Mouse (Mus musculus) frontal cortex, postnatal 14 days (tissue): ENCODE results near the gene Phlpp1.

Source experiments
- DNase-seq, 2 experiments: peaks; one replicate each; pipeline ENCODE4 v3.0.0; 2022; ENCODE audit warnings: low spot score in 2 of 2

Phlpp1 gene

DNA sequence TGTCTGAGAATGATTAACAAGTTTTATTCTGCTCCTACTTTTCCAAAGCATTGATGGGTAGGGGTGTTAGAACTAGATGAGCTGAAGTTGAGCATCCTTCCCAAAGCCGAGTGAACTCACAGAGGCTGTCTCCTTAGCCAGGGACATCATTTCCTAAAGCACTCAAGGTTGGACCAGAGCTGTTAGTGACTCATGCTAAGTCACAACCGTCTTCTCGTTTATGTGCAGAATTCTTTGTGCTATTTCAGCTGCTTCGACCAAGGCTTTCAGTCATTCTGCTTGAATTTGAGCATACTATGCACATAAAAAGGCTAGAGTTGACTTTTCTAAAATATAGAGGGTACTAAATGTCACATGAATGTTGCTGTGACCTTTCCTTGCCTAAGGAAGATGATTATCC, 142.9 kb downstream of the Phlpp1 start:
- no peak for DNase-seq

DNA sequence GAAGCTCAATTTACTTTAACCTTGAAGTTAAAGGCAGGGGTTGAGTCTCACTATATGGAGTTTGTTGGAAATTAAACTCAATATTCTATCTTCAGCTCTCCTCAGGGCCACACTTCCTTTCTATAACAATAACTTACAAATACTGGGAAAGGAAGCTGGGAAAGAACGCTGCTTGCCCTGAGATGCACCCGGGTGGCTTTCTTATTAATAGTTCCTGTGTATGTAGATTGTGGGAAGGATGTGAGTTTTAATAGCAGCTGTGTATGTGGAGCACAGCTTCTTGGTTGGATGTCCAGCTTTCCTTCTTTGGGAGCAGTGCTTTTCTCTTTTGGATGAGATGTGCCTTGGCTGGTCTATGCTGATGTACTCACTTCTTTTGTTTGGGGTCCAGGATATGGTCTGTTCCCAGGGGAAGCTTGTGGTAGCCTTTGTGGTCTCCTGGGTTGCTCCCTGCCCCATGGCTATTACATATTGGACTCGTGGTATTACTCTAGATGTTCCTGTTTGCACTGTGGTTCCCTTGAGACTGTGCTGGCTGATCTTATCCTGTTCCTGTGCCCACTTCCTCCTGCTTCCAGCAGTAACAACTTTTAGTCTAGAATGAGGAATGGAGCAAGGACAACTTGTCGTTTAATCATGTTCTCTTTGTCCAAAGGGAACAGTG, 145.2 kb downstream of the Phlpp1 start:
- DNase-seq, result no peak

GRCm38 (mm10) chr1:106318341-106318740, 146.8 kb downstream of the Phlpp1 start:
- DNase-seq, result no peak

GRCm38 (mm10) chr1:106320583-106320982, 149.0 kb downstream of the Phlpp1 start:
- DNase-seq, result no peak

- DNase-seq, result no peak
Measured at GRCm38 (mm10) chr1:106321432-106322126, 150.0 kb downstream of the Phlpp1 start.

GRCm38 (mm10) chr1:106326691-106327090, 155.1 kb downstream of the Phlpp1 start:
- DNase-seq, result no peak

DNA sequence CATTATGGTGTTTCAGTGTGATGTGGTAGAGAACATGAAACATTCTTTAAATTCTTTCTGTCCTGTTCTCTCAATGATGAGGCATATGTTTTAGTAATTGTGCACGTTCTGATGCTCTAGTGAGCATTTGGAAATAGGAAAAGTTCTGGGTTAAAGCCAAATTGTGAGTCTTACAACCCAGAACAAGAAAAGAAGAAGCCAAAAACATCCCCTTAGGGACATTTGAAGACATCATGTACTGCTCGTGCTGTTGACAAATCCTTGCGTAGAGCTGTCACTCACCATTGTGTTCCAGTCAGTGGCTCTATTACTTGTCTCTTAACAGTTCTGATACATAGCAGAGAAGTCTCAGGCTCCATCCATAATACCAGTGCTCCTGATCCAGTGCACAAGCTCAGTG, 170.5 kb downstream of the Phlpp1 start:
- DNase-seq, result no peak

GRCm38 (mm10) chr1:106345265-106345664, 173.7 kb downstream of the Phlpp1 start:
- DNase-seq, result no peak

DNA sequence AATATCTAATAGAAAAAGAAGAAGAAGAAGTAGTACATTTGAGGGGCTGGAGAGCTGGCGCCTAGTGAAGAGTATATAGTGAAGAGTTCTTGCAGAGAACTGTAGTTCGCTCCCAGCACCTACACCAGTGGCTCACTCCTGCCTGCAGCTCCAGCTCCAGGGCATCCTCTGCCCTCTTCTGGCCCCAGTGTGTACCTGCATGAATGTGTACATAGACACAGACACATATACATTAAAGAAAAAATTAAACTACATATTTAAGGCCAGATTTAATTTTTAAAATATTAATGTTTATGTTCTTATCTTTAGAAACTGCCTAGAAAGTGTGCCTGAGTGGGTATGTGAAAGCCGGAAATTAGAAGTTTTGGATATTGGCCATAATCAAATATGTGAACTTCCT, 175.2 kb downstream of the Phlpp1 start:
- no peak for DNase-seq

- no peak for DNase-seq
Measured at GRCm38 (mm10) chr1:106349116-106349515, 177.6 kb downstream of the Phlpp1 start.

- DNase-seq, result no peak
Measured at GRCm38 (mm10) chr1:106351512-106351911, 180.0 kb downstream of the Phlpp1 start.

GRCm38 (mm10) chr1:106352801-106353511, 181.4 kb downstream of the Phlpp1 start:
- no peak for DNase-seq

GRCm38 (mm10) chr1:106353993-106354392, 182.4 kb downstream of the Phlpp1 start:
- no peak for DNase-seq

GRCm38 (mm10) chr1:106359474-106359873, 187.9 kb downstream of the Phlpp1 start:
- DNase-seq, result no peak

- DNase-seq, result no peak
Measured at GRCm38 (mm10) chr1:106362841-106363604, 191.5 kb downstream of the Phlpp1 start.

DNA sequence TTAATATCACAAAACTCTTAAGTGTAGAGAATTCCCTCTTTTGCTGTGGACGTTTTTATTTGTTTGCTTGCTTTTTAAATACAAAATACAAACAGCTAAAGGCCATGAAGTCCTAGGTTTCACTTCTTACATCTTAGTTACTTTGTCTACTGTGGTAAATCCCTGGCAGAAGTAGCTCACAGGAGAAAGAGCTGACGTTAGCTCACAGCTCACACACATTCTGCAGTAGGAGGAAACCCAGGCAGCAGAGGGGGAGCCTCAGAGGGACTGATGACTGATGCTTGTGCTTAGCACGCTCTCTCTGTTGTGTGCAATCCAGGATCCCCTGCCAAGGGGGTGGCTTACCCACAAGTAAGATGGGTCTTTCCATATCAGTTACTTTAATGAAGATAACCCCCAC, 197.8 kb downstream of the Phlpp1 start:
- DNase-seq, result no peak

DNA sequence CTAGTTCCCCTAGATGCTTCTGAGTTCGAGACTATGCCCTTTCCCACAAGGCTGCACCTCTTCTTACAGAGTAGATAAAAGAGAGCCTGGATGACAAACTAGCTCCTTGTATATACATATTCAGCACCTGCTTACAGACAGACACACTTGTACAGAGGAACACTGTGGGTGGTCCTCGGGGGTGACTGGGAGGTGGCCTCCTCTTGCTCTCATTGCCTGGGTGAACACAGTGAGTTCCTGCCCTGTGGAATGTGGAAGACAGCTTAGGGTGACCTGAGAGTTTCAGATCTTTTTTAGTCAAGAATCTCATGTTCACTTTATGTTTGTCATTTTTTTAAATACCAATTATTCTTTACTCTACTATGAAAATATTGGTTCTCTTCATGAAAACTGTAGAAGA, 200.9 kb downstream of the Phlpp1 start:
- no peak for DNase-seq

- no peak for DNase-seq
Measured at GRCm38 (mm10) chr1:106373656-106374055, 202.1 kb downstream of the Phlpp1 start.

- no peak for DNase-seq
Measured at GRCm38 (mm10) chr1:106374274-106374673, 202.7 kb downstream of the Phlpp1 start.

DNA sequence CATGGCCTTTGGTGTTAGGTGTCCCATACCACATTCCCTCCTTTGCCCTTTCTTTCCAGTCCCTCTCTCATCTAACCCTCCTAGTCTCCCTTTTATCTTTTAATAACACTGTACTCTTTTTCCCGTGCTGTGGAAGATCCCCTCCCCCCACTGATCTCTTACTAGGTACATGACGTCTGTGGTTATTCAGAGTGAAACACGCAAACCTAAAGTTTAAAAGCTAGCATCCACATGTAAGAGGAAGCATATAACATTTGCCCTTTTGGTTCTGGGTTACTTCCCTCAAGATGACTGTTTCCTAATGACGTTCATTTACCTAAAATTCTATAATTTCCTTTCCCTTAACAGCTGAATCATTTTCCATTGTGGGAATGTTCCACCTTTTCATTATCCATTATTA, 203.4 kb downstream of the Phlpp1 start:
- DNase-seq, result no peak

DNA sequence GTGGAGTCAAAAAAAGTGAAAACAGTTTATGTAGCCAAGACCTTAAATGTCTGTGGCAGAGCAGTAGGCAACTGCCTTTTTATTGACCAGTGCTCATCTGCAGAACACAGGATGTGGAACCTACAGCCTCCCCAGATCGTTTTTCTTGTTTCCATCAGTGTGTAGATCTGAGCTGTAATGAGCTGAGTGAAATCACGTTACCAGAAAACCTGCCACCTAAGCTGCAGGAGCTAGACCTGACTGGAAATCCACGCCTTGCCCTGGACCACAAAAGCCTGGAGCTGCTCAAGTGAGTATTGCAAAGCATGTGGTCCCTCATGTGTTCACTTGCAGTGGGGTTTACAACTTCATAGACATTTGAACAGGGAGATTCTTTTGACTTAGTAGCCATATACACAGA, 204.5 kb downstream of the Phlpp1 start:
- DNase-seq, result no peak

- DNase-seq, result no peak
Measured at GRCm38 (mm10) chr1:106380465-106380864, 208.9 kb downstream of the Phlpp1 start.
